ENCODE assay signal across 22 mouse cellular contexts in genomic region chr15:3277391-3277790, GRCm38 (mm10). TPM values are rescaled to one million over a fixed set of nuclear protein-coding genes. Genes with fewer than 3 reads are reported as not detected.
DNase-seq lines count a peak whose midpoint lies in the region; ATAC-seq lines count a peak whose summit lies in the region.
"Had no signal": no experiment of that assay in that cellular context is flagged by ENCODE, and none has a peak within 500 bp of the region (broad histone marks: within the 10 kb centered on the region; RNA-seq: fewer than 3 reads in every experiment).

No protein-coding gene starts in this region.

- DNase-seq in kidney, adult 9 months = peak; percentile 31
- DNase-seq in lung, postnatal 36 days = peak; percentile 53
- no peak for DNase-seq in lung, adult 18-20 months
- no peak for DNase-seq in natural killer cell, adult 2 months (ENCODE audit: low spot score in 2 of 2)
- DNase-seq: cerebellum, postnatal 14 days; heart, postnatal 10 days; kidney, adult 8-10 months; midbrain, embryonic 14.5 days; right cerebral cortex, postnatal 14 days had no signal

- 80% methylated on average over 2 of the region's 2 CpGs for WGBS in kidney, embryonic 15.5 days

- H3K9ac ChIP-seq in kidney, embryonic 15.5 days = no peak overlapping the region
- H3K9ac ChIP-seq: forebrain, embryonic 15.5 days; hindbrain, embryonic 15.5 days; limb, embryonic 15.5 days had no signal

- no peaks in the 10 kb centered on the region for H3K9me3 ChIP-seq in kidney, embryonic 15.5 days (replicated peaks)
- H3K9me3 ChIP-seq: embryonic facial prominence, embryonic 10.5 days; forebrain, embryonic 15.5 days; hindbrain, embryonic 15.5 days; limb, embryonic 15.5 days had no signal

- no peak overlapping the region for H3K4me2 ChIP-seq in kidney, embryonic 15.5 days
- H3K4me2 ChIP-seq: forebrain, embryonic 15.5 days; hindbrain, embryonic 15.5 days; limb, embryonic 15.5 days had no signal

- H3K27ac ChIP-seq in kidney, embryonic 15.5 days = no peak overlapping the region
- H3K27ac ChIP-seq: embryonic facial prominence, embryonic 10.5 days; forebrain, embryonic 15.5 days; hindbrain, embryonic 15.5 days; limb, embryonic 15.5 days; macrophage had no signal

- H3K36me3 ChIP-seq in kidney, embryonic 15.5 days = peaks cover 31% of the 10 kb centered on the region
- H3K36me3 ChIP-seq: forebrain, embryonic 15.5 days; hindbrain, embryonic 15.5 days had no signal

- no peaks in the 10 kb centered on the region for H3K27me3 ChIP-seq in kidney, embryonic 15.5 days
- H3K27me3 ChIP-seq: forebrain, embryonic 15.5 days; hindbrain, embryonic 15.5 days; limb, embryonic 15.5 days had no signal

- H3K4me3 ChIP-seq in kidney, embryonic 15.5 days (replicated peaks) = no peak overlapping the region
- H3K4me3 ChIP-seq: embryonic facial prominence, embryonic 10.5 days; erythroblast, embryonic 14.5 days; forebrain, embryonic 15.5 days; hindbrain, embryonic 15.5 days; limb, embryonic 15.5 days had no signal

- H3K4me1 ChIP-seq in kidney, embryonic 15.5 days = no peaks in the 10 kb centered on the region
- H3K4me1 ChIP-seq: embryonic facial prominence, embryonic 10.5 days; forebrain, embryonic 15.5 days; hindbrain, embryonic 15.5 days; limb, embryonic 15.5 days had no signal

- no peak for ATAC-seq in kidney, embryonic 15.5 days (replicated peaks; ENCODE audit: low FRiP score)
- 0 out of 2 replicates have a peak, but pooled peaks have one; percentile 39 for ATAC-seq in common myeloid progenitor, adult 5-6 weeks (replicated peaks; ENCODE audit: low read depth, poor library complexity, severe bottlenecking)
- no peak for ATAC-seq in inflammation-experienced regulatory T-cells, adult 6 months
- ATAC-seq: forebrain, embryonic 15.5 days had no signal

RNA-seq across cellular contexts. Expression of gene Selenop, which starts 9.0 kb away (rescaled TPM):
- polyA plus RNA-seq in kidney, embryonic 15.5 days (2015; fragmentation: Nextera tagmentation; extraction: Ambion mirVana) = 134 and 147 TPM in 2 replicates
- 103 and 104 TPM in 2 replicates for total RNA-seq in common myeloid progenitor, adult 5-6 weeks (2017)
- 100 to 1,000 TPM in 2 of 3 experiments, 10 to 100 TPM in 1; 95.3 to 160 (median 152) TPM for polyA plus RNA-seq in inflammation-experienced regulatory T-cells, adult 6 months (2017; shearing (Covaris generic))

RNA-seq across cellular contexts. Expression of gene Ccdc152, which starts 25.9 kb away (rescaled TPM):
- polyA plus RNA-seq in kidney, embryonic 15.5 days (2015; fragmentation: Nextera tagmentation; extraction: Ambion mirVana) = 0.37 TPM in 1 of 2 replicates, not detected in the other
- total RNA-seq in common myeloid progenitor, adult 5-6 weeks (2017) = 0.91 and 1.1 TPM in 2 replicates
- 1 to 10 TPM in 1 of 3 experiments, under 1 TPM in 1, not detected in 1; 0.31 to 1.3 TPM for polyA plus RNA-seq in inflammation-experienced regulatory T-cells, adult 6 months (2017; shearing (Covaris generic))
- total RNA-seq: adrenal gland, postnatal 36 days; gastrocnemius, adult 18-20 months; layer of hippocampus, adult 8-10 months; left cerebral cortex, postnatal 10 days had no signal
- polyA plus RNA-seq: erythroblast, embryonic 14.5 days; forebrain, embryonic 15.5 days; hindbrain, embryonic 15.5 days had no signal

Comparison
In these comparisons a context has a peak if more than half of its experiments do, and no peak if none do; other contexts are left out.
1. DNase-seq: peak in kidney, adult 9 months (single experiment) and lung, postnatal 36 days (single experiment); none in lung, adult 18-20 months (0 of 2) and natural killer cell, adult 2 months (0 of 2).